Mouse (Mus musculus) gastrocnemius, postnatal 36 days (tissue): ENCODE measurements around the gene Fcho2. TPM values are rescaled to one million over a fixed set of nuclear protein-coding genes. Genes with fewer than 3 reads are reported as not detected.

Experiments
- DNase-seq, 2 experiments: peaks; one replicate each; pipeline ENCODE4 v3.0.0; 2022
- intact Hi-C: fragments of 180-260 bp; cut with DNase I; formaldehyde crosslinking; loops from one replicate; pipeline ENCODE4 v1.15.1; 2025
- total RNA-seq, 2 experiments: library from RNA; stranded (reverse); gene quantifications; 2 replicates each; pipeline ENCODE4 v1.2.3; 2021

Gene Fcho2
- total RNA-seq, 2 experiments from 2014 or later, result 20.2 TPM

DNA sequence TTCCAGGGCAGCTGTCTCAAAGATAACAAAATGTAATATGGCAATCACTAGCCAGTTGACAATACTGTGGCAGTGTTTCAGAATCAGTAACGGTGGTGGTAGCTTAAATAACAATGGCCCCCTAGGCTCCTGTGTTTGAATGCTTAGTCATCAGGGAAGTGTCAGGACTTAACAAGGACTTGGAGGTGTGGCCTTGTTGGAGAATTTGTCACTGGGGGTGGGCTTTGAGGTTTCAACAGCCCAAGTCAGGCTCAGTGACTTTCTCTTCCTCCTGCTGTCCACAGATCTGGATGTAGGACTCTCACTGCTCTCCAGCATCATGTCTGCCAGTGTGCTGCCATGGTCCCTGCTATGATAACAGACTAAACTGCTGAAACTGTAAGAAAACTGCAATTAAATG lies 93.0 kb downstream of the Fcho2 start:
- intact Hi-C loops, result no loop called here

DNA sequence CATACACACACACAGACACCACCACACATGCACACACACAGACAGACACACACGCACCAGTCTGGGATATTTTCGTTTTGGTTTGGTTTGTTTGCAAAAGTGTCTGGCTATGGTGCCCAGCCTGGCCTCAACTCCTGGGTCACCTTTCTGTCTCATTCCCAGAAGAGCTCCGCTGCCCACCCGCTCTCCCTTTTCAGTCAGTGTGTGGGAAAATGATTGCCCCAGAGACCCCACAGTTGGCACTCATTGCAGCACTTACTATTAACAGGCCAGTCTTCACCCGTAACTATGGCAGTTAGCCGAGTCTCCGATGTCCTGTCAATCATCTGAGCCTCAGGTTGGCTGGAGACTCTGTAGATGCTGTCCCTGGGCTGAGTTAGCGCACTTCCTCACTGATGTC lies 99.1 kb downstream of the Fcho2 start:
- no peak for DNase-seq
- intact Hi-C loops, result no loop called here

More for the DNA sequence above, 93.0 kb downstream of the Fcho2 start:
- no peak for DNase-seq

DNA sequence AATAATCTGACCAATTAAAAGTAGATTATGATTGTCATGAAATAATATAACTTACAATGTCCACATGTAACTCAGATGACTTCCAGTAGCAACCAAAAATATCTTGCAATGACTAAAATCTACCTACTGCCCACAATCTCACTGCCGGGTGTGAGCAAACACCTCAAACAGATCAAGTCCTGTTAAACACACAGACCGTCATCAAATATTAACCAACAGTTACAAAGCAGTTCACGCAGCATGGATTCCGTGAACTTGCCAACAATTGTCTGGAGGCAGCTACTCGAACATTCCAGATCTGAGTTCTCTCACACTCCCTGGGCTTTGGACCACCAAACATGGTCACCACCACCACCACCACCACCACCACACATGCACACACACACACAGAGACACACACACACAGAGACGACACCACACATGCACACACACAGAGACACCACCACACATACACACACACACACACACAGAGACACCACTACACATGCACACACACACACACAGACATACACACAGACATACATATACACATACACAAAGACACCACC lies 99.7 kb downstream of the Fcho2 start:
- intact Hi-C loops, result no loop called here

GRCm38 (mm10) chr13:98710655-98711054 lies 104.6 kb downstream of the Fcho2 start:
- DNase-seq, result no peak
- intact Hi-C loops, result no loop called here

More for the DNA sequence above, 99.7 kb downstream of the Fcho2 start:
- DNase-seq, result no peak

- intact Hi-C loops, result no loop called here
Observed at GRCm38 (mm10) chr13:98710236-98710635, 105.0 kb downstream of the Fcho2 start.

GRCm38 (mm10) chr13:98705501-98705900 lies 109.7 kb downstream of the Fcho2 start:
- no peak for DNase-seq
- intact Hi-C loops, result no loop called here

More at GRCm38 (mm10) chr13:98710236-98710635, 105.0 kb downstream of the Fcho2 start:
- no peak for DNase-seq

DNA sequence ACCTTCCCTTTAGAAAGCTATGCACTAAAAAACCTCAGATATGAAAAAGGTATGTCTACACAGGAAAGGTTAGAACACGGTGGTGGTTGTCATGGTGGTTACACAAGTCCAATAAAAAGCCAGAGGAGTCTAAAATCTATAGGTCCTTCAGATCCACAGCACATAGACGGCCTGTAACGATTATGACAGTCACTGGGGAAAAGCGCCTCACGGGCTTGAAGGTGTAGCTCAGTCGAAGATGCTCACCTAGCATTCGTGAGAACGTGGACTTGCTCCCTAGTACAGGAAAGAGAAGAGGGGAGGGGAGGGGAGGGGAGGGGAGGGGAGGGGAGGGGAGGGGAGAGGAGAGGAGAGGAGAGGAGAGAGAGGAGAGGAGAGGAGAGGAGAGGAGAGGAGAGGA lies 111.5 kb downstream of the Fcho2 start:
- intact Hi-C loops, result no loop called here
- DNase-seq, result no peak

GRCm38 (mm10) chr13:98702361-98702760 lies 112.9 kb downstream of the Fcho2 start:
- no peak for DNase-seq
- intact Hi-C loops, result no loop called here

GRCm38 (mm10) chr13:98701309-98701675 lies 114.0 kb downstream of the Fcho2 start:
- no peak for DNase-seq
- intact Hi-C loops, result no loop called here

DNA sequence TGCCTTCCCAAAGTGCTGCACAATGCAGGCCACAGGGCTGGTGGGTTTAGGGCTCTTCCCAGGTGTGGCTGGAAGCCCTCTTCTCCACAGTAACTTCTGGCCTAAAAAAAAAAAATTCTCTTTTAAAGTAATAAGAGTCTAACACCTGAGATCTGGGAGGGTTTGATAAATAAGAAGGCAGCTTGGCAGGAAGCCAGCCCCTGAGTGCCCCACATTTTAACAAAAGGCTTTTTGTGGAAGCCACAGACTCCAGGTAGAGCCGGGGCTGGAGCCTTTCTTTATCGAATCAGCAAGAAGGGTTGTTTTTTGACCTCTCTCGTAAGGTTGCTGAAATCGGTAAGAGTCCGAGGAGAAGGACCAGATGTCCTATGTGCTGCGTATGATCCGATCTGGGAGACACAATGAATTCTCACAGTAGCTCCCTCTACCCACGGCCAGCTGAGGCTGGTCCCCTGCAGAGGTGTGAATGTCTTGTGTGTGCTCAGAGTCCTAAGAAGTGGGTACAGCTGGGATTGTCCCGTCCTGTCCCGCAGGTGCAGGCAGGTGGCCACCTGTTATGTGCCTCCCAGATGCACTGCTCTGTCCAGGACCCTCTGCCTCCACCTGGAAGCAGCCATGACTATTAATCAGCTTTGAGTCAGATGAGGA lies 114.5 kb downstream of the Fcho2 start:
- intact Hi-C loops, result no loop called here
- DNase-seq, result no peak

GRCm38 (mm10) chr13:98699982-98700540 lies 115.2 kb downstream of the Fcho2 start:
- no peak for DNase-seq
- intact Hi-C loops, result no loop called here

- DNase-seq, result no peak
- intact Hi-C loops, result no loop called here
Observed at GRCm38 (mm10) chr13:98699051-98699744, 116.1 kb downstream of the Fcho2 start.

DNA sequence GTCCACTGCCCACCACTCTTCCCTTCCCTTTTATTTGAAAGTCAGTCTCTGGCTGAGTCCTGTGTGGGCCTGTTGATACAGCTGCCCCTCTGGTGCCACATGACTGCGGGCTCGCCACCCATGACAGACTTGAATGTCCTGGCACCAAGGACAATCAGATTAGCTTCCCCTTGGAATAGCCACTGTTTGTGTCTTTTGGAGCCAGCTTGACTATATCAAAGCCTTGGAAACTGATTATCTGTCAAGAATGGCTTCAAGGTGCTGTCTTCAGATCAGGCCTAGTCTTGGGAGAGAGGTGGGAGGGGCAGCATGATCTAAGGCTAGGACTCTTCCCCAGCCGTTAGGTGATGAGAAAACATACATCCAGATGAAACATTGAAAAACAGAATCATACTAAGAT lies 118.5 kb downstream of the Fcho2 start:
- no peak for DNase-seq
- intact Hi-C loops, result no loop called here

GRCm38 (mm10) chr13:98695546-98695945 lies 119.7 kb downstream of the Fcho2 start:
- intact Hi-C loops, result no loop called here
- no peak for DNase-seq

- intact Hi-C loops, result no loop called here
- DNase-seq, result no peak
Observed at GRCm38 (mm10) chr13:98694773-98695314, 120.4 kb downstream of the Fcho2 start, which contains the start of gene Tmem171. Gene Tmem171, minus strand, starts transcription at chr13:98694834.

GRCm38 (mm10) chr13:98693316-98693715 lies 121.9 kb downstream of the Fcho2 start:
- intact Hi-C loops, result no loop called here
- DNase-seq, result no peak

- intact Hi-C loops, result no loop called here
- DNase-seq, result no peak
Observed at GRCm38 (mm10) chr13:98691956-98692515, 123.2 kb downstream of the Fcho2 start.

- DNase-seq, result no peak
- intact Hi-C loops, result no loop called here
Observed at GRCm38 (mm10) chr13:98690886-98691285, 124.4 kb downstream of the Fcho2 start.

GRCm38 (mm10) chr13:98689605-98690290 lies 125.5 kb downstream of the Fcho2 start:
- DNase-seq, result no peak
- intact Hi-C loops, result no loop called here

DNA sequence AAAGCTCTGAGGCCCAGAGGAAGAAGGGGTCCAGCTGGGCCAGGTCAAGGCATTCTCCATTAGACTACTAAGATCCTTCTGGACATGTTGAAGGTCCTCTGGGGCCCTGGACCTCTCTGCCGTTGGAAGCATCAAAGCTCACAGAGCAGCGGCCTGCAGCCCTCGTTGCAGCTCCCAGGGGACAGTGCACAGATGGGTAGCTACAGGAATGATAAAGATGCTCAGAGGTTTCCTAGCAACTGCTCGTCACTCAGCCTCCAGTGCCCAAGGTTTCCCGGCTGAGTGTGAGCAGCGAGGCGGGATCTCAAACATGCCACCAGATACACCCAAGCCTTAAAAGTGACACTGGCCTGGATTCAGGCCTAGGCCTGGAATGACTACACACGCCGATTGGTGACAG lies 127.3 kb downstream of the Fcho2 start:
- no peak for DNase-seq
- intact Hi-C loops, result no loop called here
